Mouse (Mus musculus): ENCODE measurements around the gene Gm20431. TPM values are rescaled to one million over a fixed set of nuclear protein-coding genes. Genes with fewer than 3 reads are reported as not detected.

Gm20431 gene
- polyA plus RNA-seq, 1 experiment from 2014 or later = 9.4 TPM

DNA sequence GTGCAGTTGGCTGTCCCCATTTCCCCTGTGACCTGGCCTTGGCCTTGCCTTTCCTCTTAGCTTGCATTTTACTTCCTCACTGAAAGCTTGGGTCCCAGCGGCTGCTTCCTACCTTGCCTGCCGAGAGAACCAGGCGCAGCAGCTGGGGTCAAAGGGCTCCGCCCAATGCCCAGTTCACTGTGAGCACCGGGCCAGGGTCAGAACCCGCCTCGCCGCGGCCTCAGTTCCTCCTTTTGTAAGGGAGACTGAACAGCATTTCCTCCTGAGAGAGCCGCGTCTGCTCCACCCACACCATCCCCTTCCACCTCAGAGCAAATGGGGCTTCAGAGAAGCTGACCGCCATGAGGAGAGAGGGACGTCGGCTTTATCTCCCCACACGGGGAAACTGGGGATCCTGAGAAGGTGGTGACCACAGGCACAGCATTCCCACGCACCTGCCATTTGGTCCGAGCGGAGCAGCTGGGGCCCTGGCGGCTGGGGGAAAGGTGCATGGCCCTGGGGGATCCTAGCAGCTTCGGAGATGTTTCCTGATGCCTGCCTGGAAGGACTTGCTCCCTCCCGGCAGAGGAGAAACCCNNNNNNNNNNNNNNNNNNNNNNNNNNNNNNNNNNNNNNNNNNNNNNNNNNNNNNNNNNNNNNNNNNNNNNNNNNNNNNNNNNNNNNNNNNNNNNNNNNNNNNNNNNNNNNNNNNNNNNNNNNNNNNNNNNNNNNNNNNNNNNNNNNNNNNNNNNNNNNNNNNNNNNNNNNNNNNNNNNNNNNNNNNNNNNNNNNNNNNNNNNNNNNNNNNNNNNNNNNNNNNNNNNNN, 72.3 kb downstream of the Gm20431 start:
- Histone ChIP-seq H3K4me2 (peak overlapping the region; percentile 12; the same call in 1 of the 2 replicates), H3K27ac (peak overlapping the region; percentile 70; the same call in 1 of the 2 replicates), H3K9me3 (no peaks in the 10 kb centered on the region), H3K4me1 (peaks cover 57% of the 10 kb centered on the region), H3K27me3 (no peaks in the 10 kb centered on the region), H3K9ac (0 out of 2 replicates have a peak overlapping the region, but pooled peaks have one; percentile 7), H3K36me3 (no peaks in the 10 kb centered on the region), H3K4me3 (0 out of 2 replicates have a peak overlapping the region, but pooled peaks have one; percentile 13)
- ATAC-seq (ENCODE audit: insufficient number of reproducible peaks, low FRiP score, low TSS enrichment, low read depth) = no peak
- 27% methylated on average over 21 of the region's 21 CpGs for WGBS

DNA sequence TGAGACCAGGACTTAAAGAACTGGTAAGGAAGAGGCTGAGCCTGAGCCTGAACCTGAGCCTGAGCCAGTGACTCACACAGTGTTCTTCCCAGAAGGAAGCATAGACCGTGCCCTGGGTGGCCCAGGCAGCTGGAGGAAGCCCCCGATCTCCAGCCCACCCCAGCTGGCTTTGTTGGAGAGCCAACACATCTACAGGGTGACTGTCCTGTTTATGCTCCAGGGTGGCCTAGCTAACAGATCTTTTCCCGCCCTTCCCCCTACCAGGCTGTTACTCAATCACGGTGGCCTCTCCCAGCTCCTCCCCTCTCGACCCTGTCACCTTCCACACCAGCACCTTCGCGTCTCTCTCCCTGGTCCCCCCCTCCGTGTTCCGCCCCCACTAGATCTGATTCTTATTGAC, 74.3 kb downstream of the Gm20431 start:
- H3K4me1 ChIP-seq = peaks cover 63% of the 10 kb centered on the region
- no peaks in the 10 kb centered on the region for H3K9me3 ChIP-seq
- 20% methylated on average over 9 of the region's 9 CpGs for WGBS
- H3K4me3 ChIP-seq = no peak overlapping the region
- no peak for ATAC-seq (ENCODE audit: insufficient number of reproducible peaks, low FRiP score, low TSS enrichment, low read depth)
- H3K4me2 ChIP-seq = no peak overlapping the region
- H3K36me3 ChIP-seq = no peaks in the 10 kb centered on the region
- no peak overlapping the region for H3K9ac ChIP-seq
- H3K27ac ChIP-seq = no peak overlapping the region
- no peaks in the 10 kb centered on the region for H3K27me3 ChIP-seq

GRCm38 (mm10) chr2:167586041-167586440, 75.3 kb downstream of the Gm20431 start:
- Histone ChIP-seq H3K27ac (peak overlapping the region; percentile 40; the same call in 1 of the 2 replicates), H3K4me1 (peaks cover 64% of the 10 kb centered on the region), H3K36me3 (no peaks in the 10 kb centered on the region), H3K9ac (no peak overlapping the region), H3K27me3 (no peaks in the 10 kb centered on the region), H3K9me3 (no peaks in the 10 kb centered on the region), H3K4me3 (no peak overlapping the region), H3K4me2 (no peak overlapping the region)
- no peak for ATAC-seq (ENCODE audit: insufficient number of reproducible peaks, low FRiP score, low TSS enrichment, low read depth)
- WGBS = 29% methylated on average over 8 of the region's 8 CpGs

- H3K9ac ChIP-seq = no peak overlapping the region
- 69% methylated on average over 2 of the region's 2 CpGs for WGBS
- no peak overlapping the region for H3K4me3 ChIP-seq
- no peaks in the 10 kb centered on the region for H3K27me3 ChIP-seq
- peaks cover 59% of the 10 kb centered on the region for H3K4me1 ChIP-seq
- no peak overlapping the region for H3K27ac ChIP-seq
- no peak overlapping the region for H3K4me2 ChIP-seq
- no peaks in the 10 kb centered on the region for H3K36me3 ChIP-seq
- ATAC-seq (ENCODE audit: insufficient number of reproducible peaks, low FRiP score, low TSS enrichment, low read depth) = no peak
- H3K9me3 ChIP-seq = no peaks in the 10 kb centered on the region
These were observed 76.0 kb downstream of the Gm20431 start for GRCm38 (mm10) chr2:167585273-167585672.

GRCm38 (mm10) chr2:167583161-167583952, 77.9 kb downstream of the Gm20431 start:
- no peak overlapping the region for H3K4me3 ChIP-seq
- peaks cover 50% of the 10 kb centered on the region for H3K4me1 ChIP-seq
- no peak overlapping the region for H3K9ac ChIP-seq
- H3K27ac ChIP-seq = peak overlapping the region; percentile 51
- no peak overlapping the region for H3K4me2 ChIP-seq
- no peaks in the 10 kb centered on the region for H3K36me3 ChIP-seq
- WGBS = 10% methylated on average over 10 of the region's 10 CpGs
- H3K9me3 ChIP-seq = no peaks in the 10 kb centered on the region
- ATAC-seq (ENCODE audit: insufficient number of reproducible peaks, low FRiP score, low TSS enrichment, low read depth) = no peak
- no peaks in the 10 kb centered on the region for H3K27me3 ChIP-seq

- H3K4me1 ChIP-seq = peaks cover 37% of the 10 kb centered on the region
- no peak overlapping the region for H3K4me2 ChIP-seq
- no peak for ATAC-seq (ENCODE audit: insufficient number of reproducible peaks, low FRiP score, low TSS enrichment, low read depth)
- H3K9ac ChIP-seq = no peak overlapping the region
- no peak overlapping the region for H3K27ac ChIP-seq
- WGBS = 38% methylated on average over 5 of the region's 5 CpGs
- H3K4me3 ChIP-seq = no peak overlapping the region
- no peaks in the 10 kb centered on the region for H3K27me3 ChIP-seq
- no peaks in the 10 kb centered on the region for H3K36me3 ChIP-seq
- H3K9me3 ChIP-seq = no peaks in the 10 kb centered on the region
These were observed 82.8 kb downstream of the Gm20431 start for GRCm38 (mm10) chr2:167578521-167578920.

GRCm38 (mm10) chr2:167577186-167577785, 84.0 kb downstream of the Gm20431 start:
- WGBS = 62% methylated on average over 9 of the region's 9 CpGs
- no peak overlapping the region for H3K4me3 ChIP-seq
- H3K4me2 ChIP-seq = no peak overlapping the region
- peaks cover 26% of the 10 kb centered on the region; the same call in 1 of the 2 replicates for H3K4me1 ChIP-seq
- H3K36me3 ChIP-seq = no peaks in the 10 kb centered on the region
- H3K27me3 ChIP-seq = no peaks in the 10 kb centered on the region
- H3K9me3 ChIP-seq = no peaks in the 10 kb centered on the region
- no peak overlapping the region for H3K27ac ChIP-seq
- no peak overlapping the region for H3K9ac ChIP-seq
- ATAC-seq (ENCODE audit: insufficient number of reproducible peaks, low FRiP score, low TSS enrichment, low read depth) = no peak

GRCm38 (mm10) chr2:167576121-167576620, 85.1 kb downstream of the Gm20431 start:
- Histone ChIP-seq H3K27me3 (no peaks in the 10 kb centered on the region), H3K36me3 (no peaks in the 10 kb centered on the region), H3K9me3 (no peaks in the 10 kb centered on the region), H3K27ac (no peak overlapping the region), H3K4me2 (no peak overlapping the region), H3K9ac (no peak overlapping the region), H3K4me3 (no peak overlapping the region), H3K4me1 (peaks cover 27% of the 10 kb centered on the region)
- ATAC-seq (ENCODE audit: insufficient number of reproducible peaks, low FRiP score, low TSS enrichment, low read depth) = no peak
- 82% methylated on average over 8 of the region's 8 CpGs for WGBS

GRCm38 (mm10) chr2:167575581-167575980, 85.7 kb downstream of the Gm20431 start:
- H3K4me2 ChIP-seq = no peak overlapping the region
- H3K4me3 ChIP-seq = no peak overlapping the region
- no peak overlapping the region for H3K9ac ChIP-seq
- peaks cover 33% of the 10 kb centered on the region for H3K4me1 ChIP-seq
- no peaks in the 10 kb centered on the region for H3K36me3 ChIP-seq
- H3K9me3 ChIP-seq = no peaks in the 10 kb centered on the region
- no peak overlapping the region for H3K27ac ChIP-seq
- WGBS = 89% methylated on average over 7 of the region's 7 CpGs
- no peak for ATAC-seq (ENCODE audit: insufficient number of reproducible peaks, low FRiP score, low TSS enrichment, low read depth)
- H3K27me3 ChIP-seq = no peaks in the 10 kb centered on the region

DNA sequence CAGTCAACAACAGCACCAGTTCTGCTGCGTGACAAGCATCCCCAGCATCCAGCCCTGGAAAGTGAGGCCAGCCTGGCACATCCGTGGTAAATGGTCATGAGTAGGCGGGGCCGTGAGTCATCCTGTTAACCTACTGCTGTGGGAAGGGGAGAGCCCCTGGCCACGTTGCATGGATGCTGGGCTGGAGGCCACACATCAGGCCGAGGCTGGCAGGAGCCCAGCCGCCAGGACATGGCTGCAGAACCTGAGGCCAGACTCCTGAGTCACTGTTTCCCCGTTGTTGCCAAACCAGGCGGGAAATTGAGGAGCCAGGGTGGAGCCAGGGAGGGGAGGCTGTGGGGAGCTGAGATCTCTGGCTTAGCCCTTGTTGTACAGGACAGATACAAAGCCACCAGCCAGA, 86.5 kb downstream of the Gm20431 start:
- H3K4me3 ChIP-seq = no peak overlapping the region
- no peak overlapping the region for H3K4me2 ChIP-seq
- WGBS = 44% methylated on average over 9 of the region's 9 CpGs
- no peaks in the 10 kb centered on the region for H3K9me3 ChIP-seq
- H3K27me3 ChIP-seq = no peaks in the 10 kb centered on the region
- no peaks in the 10 kb centered on the region for H3K36me3 ChIP-seq
- peaks cover 41% of the 10 kb centered on the region for H3K4me1 ChIP-seq
- ATAC-seq (ENCODE audit: insufficient number of reproducible peaks, low FRiP score, low TSS enrichment, low read depth) = no peak
- no peak overlapping the region for H3K9ac ChIP-seq
- 0 out of 2 replicates have a peak overlapping the region, but pooled peaks have one; percentile 34 for H3K27ac ChIP-seq

- Histone ChIP-seq H3K9ac (no peak overlapping the region), H3K27ac (peak overlapping the region; percentile 90)
- no peak for ATAC-seq (ENCODE audit: insufficient number of reproducible peaks, low FRiP score, low TSS enrichment, low read depth)
These were observed 89.7 kb downstream of the Gm20431 start for GRCm38 (mm10) chr2:167571442-167572220.

More at GRCm38 (mm10) chr2:167571442-167572220, 89.7 kb downstream of the Gm20431 start:
- H3K4me3 ChIP-seq = no peak overlapping the region
- H3K4me1 ChIP-seq = peaks cover 48% of the 10 kb centered on the region
- H3K4me2 ChIP-seq = no peak overlapping the region
- 74% methylated on average over 18 of the region's 18 CpGs for WGBS
- H3K27me3 ChIP-seq = no peaks in the 10 kb centered on the region
- no peaks in the 10 kb centered on the region for H3K9me3 ChIP-seq
- H3K36me3 ChIP-seq = no peaks in the 10 kb centered on the region

Data from limb, embryonic 15.5 days (tissue).